Mouse (Mus musculus): Measurements from ENCODE around the gene Slc25a38.
A peak's percentile ranks its signal among the peaks of the same experiment; 100 is the strongest.

Gene Slc25a38

GRCm38 (mm10) chr9:120110211-120111018 lies at the start of gene Slc25a38:
Gene Slc25a38 (plus strand): TSS chr9:120110374.
- DNase-seq = peak; percentile 99

- DNase-seq = no peak
These were observed 45.9 kb upstream of the Slc25a38 start for GRCm38 (mm10) chr9:120064317-120064716.

DNA sequence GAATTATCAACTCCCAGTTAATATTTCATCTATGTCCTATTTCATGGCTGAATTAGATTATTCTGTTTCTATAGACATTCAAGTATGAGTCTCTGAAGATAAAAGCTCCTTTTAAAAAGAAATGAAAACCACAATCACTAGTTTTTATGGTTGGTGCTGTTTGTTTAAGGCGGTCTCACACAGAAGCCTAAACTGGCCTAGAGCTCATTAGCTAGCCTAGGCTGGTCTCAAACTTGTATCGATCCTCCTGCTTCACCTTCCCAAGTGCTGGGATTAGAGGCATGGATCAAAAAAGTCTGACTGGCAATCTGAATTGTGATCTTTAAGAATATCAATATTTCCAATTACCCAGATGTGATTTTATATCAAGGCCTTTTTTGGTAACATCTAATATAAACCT lies 42.6 kb upstream of the Slc25a38 start:
- no peak for DNase-seq

GRCm38 (mm10) chr9:120068047-120068446 lies 42.1 kb upstream of the Slc25a38 start:
- no peak for DNase-seq

DNA sequence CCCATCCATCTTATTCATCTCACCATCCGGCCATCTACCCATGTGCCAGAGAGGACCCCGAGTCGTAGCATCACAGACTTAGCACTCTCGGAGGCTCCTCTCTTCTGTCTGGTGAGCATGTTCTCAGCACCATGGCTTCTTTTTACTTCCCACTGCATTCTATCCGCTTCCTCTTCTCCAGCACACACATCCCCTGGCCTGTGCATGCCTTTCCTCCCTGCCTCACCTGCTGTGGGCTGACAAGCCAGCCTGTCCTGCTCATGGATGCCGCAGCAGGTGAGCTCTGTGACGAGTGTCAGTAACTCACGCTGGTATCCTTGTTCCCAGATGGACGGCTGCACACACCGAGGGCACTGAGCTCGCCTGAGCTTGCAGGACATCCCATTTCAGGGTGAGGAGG lies 40.4 kb upstream of the Slc25a38 start, which contains the start of gene Cx3cr1:
Gene Cx3cr1 (minus strand): TSS at position 101 of the 400 bp plus-strand sequence.
- no peak for DNase-seq

- DNase-seq = no peak
These were observed 38.9 kb upstream of the Slc25a38 start for GRCm38 (mm10) chr9:120071251-120071650.

DNA sequence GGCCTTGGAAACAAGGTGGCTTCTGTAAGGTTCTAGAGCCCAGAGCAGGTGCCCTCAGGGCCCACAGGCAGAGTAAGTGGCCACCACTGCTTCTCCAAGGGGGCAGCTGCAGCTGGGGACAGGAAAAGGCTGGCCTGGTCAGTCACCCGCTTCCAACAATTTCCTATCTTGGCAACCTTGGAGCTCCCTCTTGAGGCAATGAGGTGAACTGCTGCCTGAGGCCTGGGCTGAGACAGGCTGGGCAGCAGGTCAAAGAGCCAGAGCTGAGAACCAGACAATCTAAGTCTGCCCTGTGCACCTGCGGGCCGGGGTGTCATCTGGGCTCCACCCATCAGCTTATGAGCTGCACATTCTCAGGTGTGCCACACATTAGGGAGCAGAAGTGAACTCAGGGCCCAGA lies 37.0 kb upstream of the Slc25a38 start:
- peak; percentile 90 to 93 for DNase-seq

- DNase-seq = no peak
These were observed 35.7 kb upstream of the Slc25a38 start for GRCm38 (mm10) chr9:120074516-120074915.

DNA sequence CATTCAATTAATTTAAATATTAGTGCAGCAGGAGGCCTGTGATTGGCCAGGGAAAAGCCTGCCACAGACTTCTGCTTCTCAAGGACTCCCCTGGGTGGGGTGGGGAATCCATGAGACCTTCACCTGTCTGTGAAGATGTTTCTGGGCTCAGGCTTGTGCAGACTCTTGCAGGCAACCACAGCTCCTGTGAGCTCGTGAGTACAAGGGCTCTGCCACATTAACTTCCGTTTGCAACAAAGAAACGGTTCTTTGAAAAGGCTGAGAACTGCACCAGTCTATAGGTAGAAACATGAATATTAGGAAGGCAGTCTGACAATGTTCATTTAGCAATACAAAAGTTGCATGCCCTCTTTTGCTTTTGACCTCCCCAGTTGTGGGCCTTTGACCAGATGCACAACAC lies 31.9 kb upstream of the Slc25a38 start:
- DNase-seq = no peak

DNA sequence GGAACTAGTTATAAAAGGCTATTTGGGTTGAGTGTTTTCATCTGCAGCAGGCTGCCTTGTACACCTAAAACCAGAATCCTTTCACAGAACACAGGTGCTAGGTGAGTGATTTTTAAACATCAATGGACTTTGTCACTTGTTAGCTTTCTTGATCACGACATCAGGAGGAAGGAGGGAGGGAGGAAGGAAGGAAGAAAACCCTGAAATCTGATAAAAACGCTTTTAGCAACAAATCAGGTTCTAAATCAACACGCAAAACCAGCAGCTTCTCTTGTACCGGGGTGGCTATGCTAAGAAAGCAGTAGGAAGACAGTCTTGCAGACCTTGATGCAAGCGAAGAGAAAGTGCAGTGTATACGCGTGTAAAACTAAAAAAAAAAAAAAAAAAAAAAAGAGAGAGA lies 30.3 kb upstream of the Slc25a38 start:
- no peak for DNase-seq

DNA sequence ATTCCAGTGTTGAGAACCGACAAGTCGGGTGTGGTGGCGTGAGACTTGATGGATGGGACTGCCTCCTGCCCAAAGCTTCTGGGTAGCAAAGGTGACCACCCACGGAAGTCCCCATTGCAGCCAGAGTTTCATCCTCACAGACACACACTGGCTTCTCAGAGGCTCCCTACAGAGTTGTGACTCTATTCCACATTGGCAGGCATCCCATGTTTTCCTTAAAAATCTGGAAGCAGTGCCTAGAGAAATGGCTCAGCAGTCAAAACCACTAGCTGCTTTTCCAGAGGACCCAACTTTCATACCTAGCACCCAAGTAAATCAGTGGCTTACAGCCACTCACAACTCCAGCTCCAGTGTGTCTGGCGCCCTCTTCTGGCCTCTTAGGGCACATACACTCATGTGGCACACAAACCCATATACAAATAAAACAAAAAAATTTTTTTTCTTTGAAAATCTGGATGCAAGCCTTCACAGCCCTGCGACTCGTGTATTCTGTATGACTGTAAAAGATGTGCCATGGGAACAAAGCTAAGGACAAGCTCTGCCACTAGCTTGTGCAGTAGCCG lies 29.5 kb upstream of the Slc25a38 start:
- DNase-seq = peak in 1 of 2 experiments; percentile 26

- DNase-seq = peak; percentile 46 to 51
These were observed 28.9 kb upstream of the Slc25a38 start for GRCm38 (mm10) chr9:120081247-120081646.

- peak; percentile 82 to 83 for DNase-seq
These were observed 28.2 kb upstream of the Slc25a38 start for GRCm38 (mm10) chr9:120081967-120082366.

GRCm38 (mm10) chr9:120082691-120083090 lies 27.5 kb upstream of the Slc25a38 start:
- no peak for DNase-seq

DNA sequence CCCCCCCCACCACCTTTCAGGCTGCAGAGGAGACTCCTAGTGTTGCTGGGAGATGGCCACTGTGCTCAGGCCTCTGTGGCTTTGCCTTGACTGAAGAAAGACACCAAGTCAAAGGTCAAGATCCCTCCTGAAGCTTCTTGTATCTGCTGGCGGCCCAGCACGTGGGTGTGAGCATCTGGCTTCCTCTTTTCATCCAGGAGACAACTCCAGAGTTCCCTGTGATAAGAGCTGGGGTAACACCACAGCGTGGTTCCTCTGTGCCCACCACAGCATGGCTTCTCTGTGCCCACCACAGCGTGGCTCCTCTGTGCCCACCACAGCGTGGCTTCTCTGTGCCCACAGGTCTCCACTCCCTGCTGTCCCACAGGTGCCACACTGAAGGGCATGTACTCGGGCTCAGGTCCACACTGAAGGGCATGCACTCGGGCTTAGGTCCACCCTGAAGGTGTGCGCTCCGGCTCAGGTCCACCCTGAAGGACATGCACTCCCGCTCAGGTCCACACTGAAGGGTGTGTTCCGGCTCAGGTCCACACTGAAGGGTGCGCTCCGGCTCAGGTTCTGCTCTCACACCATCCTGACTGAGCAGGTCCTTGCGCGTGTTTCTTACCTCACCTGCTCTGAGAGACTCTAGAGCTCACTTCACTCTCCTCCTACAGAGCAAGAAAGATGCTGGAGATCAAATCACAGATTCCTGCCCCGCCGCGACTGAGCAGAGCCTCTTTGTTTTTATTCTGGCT lies 26.8 kb upstream of the Slc25a38 start:
- no peak for DNase-seq

GRCm38 (mm10) chr9:120084406-120084805 lies 25.8 kb upstream of the Slc25a38 start:
- DNase-seq = no peak

DNA sequence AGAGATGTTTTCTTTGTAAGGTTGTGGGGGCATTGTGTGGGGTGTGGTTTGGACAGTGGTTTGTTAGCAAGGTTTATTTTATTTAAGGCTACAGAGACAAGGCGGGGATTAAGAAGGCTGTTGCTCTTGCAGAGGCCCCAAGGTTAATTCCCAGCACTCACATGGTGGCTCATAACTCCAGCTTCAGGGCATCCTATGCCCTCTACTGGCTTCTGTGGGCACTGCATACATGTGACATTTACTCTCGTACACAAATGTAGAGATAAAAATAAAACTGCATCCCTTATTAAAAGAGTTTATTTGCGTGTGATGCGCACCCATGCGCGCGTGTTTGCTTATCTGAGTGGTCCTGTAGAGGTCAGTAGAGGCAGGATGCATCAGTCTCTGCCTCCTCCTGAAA lies 21.0 kb upstream of the Slc25a38 start:
- DNase-seq = no peak

DNA sequence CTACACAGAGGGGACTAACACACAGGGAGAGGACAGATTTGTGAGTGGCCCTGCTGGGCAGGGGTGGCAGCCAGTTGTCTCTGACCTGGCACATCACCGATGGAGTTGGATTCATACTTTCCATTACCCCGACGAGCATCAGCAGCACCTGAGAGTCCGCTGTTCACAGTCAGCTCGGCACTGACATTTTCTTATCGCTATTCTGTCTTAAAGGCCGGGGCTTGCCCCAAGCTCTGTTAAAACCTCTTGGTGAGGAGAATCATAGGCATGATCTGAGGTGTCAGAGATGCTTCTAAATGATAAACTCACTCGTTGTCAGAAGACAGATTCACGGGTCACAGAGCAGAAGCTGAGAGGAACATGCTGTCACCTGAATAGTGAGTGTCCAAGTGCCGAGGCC lies 19.1 kb upstream of the Slc25a38 start:
- no peak for DNase-seq

DNA sequence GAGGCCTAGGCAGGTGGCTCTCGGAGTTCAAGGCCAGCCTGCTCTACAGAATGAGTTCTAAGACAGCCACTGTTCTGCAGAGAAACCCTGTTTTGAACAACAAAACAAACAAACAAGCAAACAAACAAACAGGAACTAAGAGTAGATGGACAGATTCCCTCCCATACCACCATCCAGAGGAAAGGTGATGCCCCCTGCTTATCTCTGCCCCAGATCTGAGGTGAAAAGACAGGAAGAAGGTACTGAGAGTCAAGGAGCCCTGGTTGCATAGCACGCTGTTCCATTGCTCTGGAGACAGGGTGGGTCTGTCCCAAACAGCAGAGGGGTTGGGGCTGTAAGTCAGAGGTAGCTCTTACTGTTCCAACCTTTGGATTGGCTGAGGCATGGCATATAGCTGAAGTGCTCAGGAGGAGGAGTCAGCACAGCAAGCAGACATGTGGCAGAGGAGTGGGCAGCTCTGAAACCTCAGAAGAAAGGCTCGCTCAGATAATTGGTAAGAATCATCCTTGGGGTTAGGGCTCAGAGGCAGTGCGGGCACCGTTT lies 18.4 kb upstream of the Slc25a38 start, which contains the start of gene Ccr8:
Gene Ccr8 (plus strand): TSS at position 419 of the 543 bp plus-strand sequence.
- no peak for DNase-seq

GRCm38 (mm10) chr9:120093701-120094100 lies 16.5 kb upstream of the Slc25a38 start:
- DNase-seq = no peak

GRCm38 (mm10) chr9:120095886-120096285 lies 14.3 kb upstream of the Slc25a38 start:
- DNase-seq = no peak

GRCm38 (mm10) chr9:120098682-120099081 lies 11.5 kb upstream of the Slc25a38 start:
- peak; percentile 84 to 91 for DNase-seq

GRCm38 (mm10) chr9:120099304-120099703 lies 10.9 kb upstream of the Slc25a38 start:
- no peak for DNase-seq

Measured in cerebellum, postnatal 10 days (tissue).